Mouse (Mus musculus): ENCODE measurements around the gene Edem1. TPM values are rescaled to one million over a fixed set of nuclear protein-coding genes. Genes with fewer than 3 reads are reported as not detected.

Edem1 gene
- polyA plus RNA-seq, 1 experiment from 2014 or later, result 7.3 TPM

GRCm38 (mm10) chr6:108824816-108825545 lies 3.5 kb upstream of the Edem1 start:
- Histone ChIP-seq H3K9me3 (ENCODE audit: control insufficient read depth, low read length) (no peaks in the 10 kb centered on the region), H3K4me1 (ENCODE audit: control insufficient read depth, insufficient read depth, low read length) (peaks cover 8% of the 10 kb centered on the region), H3K4me2 (ENCODE audit: low read length) (no peak overlapping the region), H3K27ac (replicated peaks; ENCODE audit: low read depth, low read length) (no peak overlapping the region), H3K4me3 (replicated peaks; ENCODE audit: low read depth, low read length) (no peak overlapping the region), H3K9ac (replicated peaks; ENCODE audit: low read length) (no peak overlapping the region), H3K36me3 (ENCODE audit: control insufficient read depth, insufficient read depth, low read length) (peaks cover 41% of the 10 kb centered on the region), H3K27me3 (ENCODE audit: control insufficient read depth, insufficient read depth, low read length) (no peaks in the 10 kb centered on the region)
- DNase-seq (no peak), ATAC-seq (ENCODE audit: low FRiP score, low TSS enrichment) (no peak)
- WGBS, result 85% methylated on average over 7 of the region's 7 CpGs

- Histone ChIP-seq H3K4me3 (replicated peaks; ENCODE audit: low read depth, low read length) (no peak overlapping the region), H3K9me3 (ENCODE audit: control insufficient read depth, low read length) (no peaks in the 10 kb centered on the region), H3K27ac (replicated peaks; ENCODE audit: low read depth, low read length) (no peak overlapping the region), H3K36me3 (ENCODE audit: control insufficient read depth, insufficient read depth, low read length) (peaks cover 32% of the 10 kb centered on the region), H3K4me1 (ENCODE audit: control insufficient read depth, insufficient read depth, low read length) (peaks cover 11% of the 10 kb centered on the region), H3K4me2 (ENCODE audit: low read length) (no peak overlapping the region), H3K9ac (replicated peaks; ENCODE audit: low read length) (no peak overlapping the region), H3K27me3 (ENCODE audit: control insufficient read depth, insufficient read depth, low read length) (no peaks in the 10 kb centered on the region)
- 78% methylated on average over 3 of the region's 3 CpGs for WGBS
- DNase-seq (no peak), ATAC-seq (ENCODE audit: low FRiP score, low TSS enrichment) (no peak)
These were observed 2.4 kb upstream of the Edem1 start for GRCm38 (mm10) chr6:108826070-108826469.

- H3K9ac ChIP-seq (replicated peaks; ENCODE audit: low read length), result no peak overlapping the region
- no peaks in the 10 kb centered on the region for H3K9me3 ChIP-seq (ENCODE audit: control insufficient read depth, low read length)
- DNase-seq (peak; percentile 1), ATAC-seq (ENCODE audit: low FRiP score, low TSS enrichment) (no peak)
- no peaks in the 10 kb centered on the region for H3K27me3 ChIP-seq (ENCODE audit: control insufficient read depth, insufficient read depth, low read length)
- no peak overlapping the region for H3K4me3 ChIP-seq (replicated peaks; ENCODE audit: low read depth, low read length)
- peaks cover 18% of the 10 kb centered on the region for H3K36me3 ChIP-seq (ENCODE audit: control insufficient read depth, insufficient read depth, low read length)
- no peak overlapping the region for H3K27ac ChIP-seq (replicated peaks; ENCODE audit: low read depth, low read length)
- 23% methylated on average over 5 of the region's 5 CpGs for WGBS
- peak overlapping the region; percentile 82; the same call in 1 of the 2 replicates for H3K4me2 ChIP-seq (ENCODE audit: low read length)
- H3K4me1 ChIP-seq (ENCODE audit: control insufficient read depth, insufficient read depth, low read length), result peaks cover 11% of the 10 kb centered on the region
These were observed 1.0 kb upstream of the Edem1 start for GRCm38 (mm10) chr6:108827336-108827920.

- H3K27me3 ChIP-seq (ENCODE audit: control insufficient read depth, insufficient read depth, low read length), result no peaks in the 10 kb centered on the region
- no peaks in the 10 kb centered on the region for H3K9me3 ChIP-seq (ENCODE audit: control insufficient read depth, low read length)
- DNase-seq, result peak; percentile 71
- H3K4me1 ChIP-seq (ENCODE audit: control insufficient read depth, insufficient read depth, low read length), result peaks cover 11% of the 10 kb centered on the region
- peaks cover 4% of the 10 kb centered on the region; the same call in 1 of the 2 replicates for H3K36me3 ChIP-seq (ENCODE audit: control insufficient read depth, insufficient read depth, low read length)
- peak overlapping the region; percentile 92 for H3K4me3 ChIP-seq (replicated peaks; ENCODE audit: low read depth, low read length)
- peak overlapping the region; percentile 82 for H3K4me2 ChIP-seq (ENCODE audit: low read length)
- WGBS, result under 1% methylated on average over 56 of the region's 56 CpGs
- peak; percentile 57 for ATAC-seq (ENCODE audit: low FRiP score, low TSS enrichment)
- peak overlapping the region; percentile 79 for H3K9ac ChIP-seq (replicated peaks; ENCODE audit: low read length)
- peak overlapping the region; percentile 78 for H3K27ac ChIP-seq (replicated peaks; ENCODE audit: low read depth, low read length)
These were observed 431 bp downstream of the Edem1 start for GRCm38 (mm10) chr6:108828872-108829271.

- H3K9me3 ChIP-seq (ENCODE audit: control insufficient read depth, low read length), result no peaks in the 10 kb centered on the region
- H3K4me1 ChIP-seq (ENCODE audit: control insufficient read depth, insufficient read depth, low read length), result peaks cover 11% of the 10 kb centered on the region
- H3K27me3 ChIP-seq (ENCODE audit: control insufficient read depth, insufficient read depth, low read length), result no peaks in the 10 kb centered on the region
- 28% methylated on average over 22 of the region's 22 CpGs for WGBS
- H3K36me3 ChIP-seq (ENCODE audit: control insufficient read depth, insufficient read depth, low read length), result no peaks in the 10 kb centered on the region
- H3K27ac ChIP-seq (replicated peaks; ENCODE audit: low read depth, low read length), result no peak overlapping the region
- no peak for ATAC-seq (ENCODE audit: low FRiP score, low TSS enrichment)
- H3K4me2 ChIP-seq (ENCODE audit: low read length), result peak overlapping the region; percentile 82
- H3K9ac ChIP-seq (replicated peaks; ENCODE audit: low read length), result peak overlapping the region; percentile 79
- H3K4me3 ChIP-seq (replicated peaks; ENCODE audit: low read depth, low read length), result peak overlapping the region; percentile 92
- DNase-seq, result peak; percentile 35
These were observed 1.2 kb downstream of the Edem1 start for GRCm38 (mm10) chr6:108829386-108830370.

- no peak for DNase-seq
- no peaks in the 10 kb centered on the region for H3K27me3 ChIP-seq (ENCODE audit: control insufficient read depth, insufficient read depth, low read length)
- no peak overlapping the region for H3K27ac ChIP-seq (replicated peaks; ENCODE audit: low read depth, low read length)
- no peaks in the 10 kb centered on the region for H3K9me3 ChIP-seq (ENCODE audit: control insufficient read depth, low read length)
- peaks cover 11% of the 10 kb centered on the region for H3K4me1 ChIP-seq (ENCODE audit: control insufficient read depth, insufficient read depth, low read length)
- H3K9ac ChIP-seq (replicated peaks; ENCODE audit: low read length), result no peak overlapping the region
- 86% methylated on average over 1 of the region's 1 CpGs for WGBS
- 0 out of 2 replicates have a peak, but pooled peaks cover 4% of the 10 kb centered on the region for H3K36me3 ChIP-seq (ENCODE audit: control insufficient read depth, insufficient read depth, low read length)
- no peak for ATAC-seq (ENCODE audit: low FRiP score, low TSS enrichment)
- H3K4me2 ChIP-seq (ENCODE audit: low read length), result no peak overlapping the region
- H3K4me3 ChIP-seq (replicated peaks; ENCODE audit: low read depth, low read length), result no peak overlapping the region
These were observed 3.7 kb downstream of the Edem1 start for GRCm38 (mm10) chr6:108832170-108832569.

- no peak for ATAC-seq (ENCODE audit: low FRiP score, low TSS enrichment)
- WGBS, result 89% methylated on average over 6 of the region's 6 CpGs
These were observed 4.5 kb downstream of the Edem1 start for GRCm38 (mm10) chr6:108832989-108833388.

GRCm38 (mm10) chr6:108833963-108834697 lies 5.7 kb downstream of the Edem1 start:
- peaks cover 11% of the 10 kb centered on the region for H3K4me1 ChIP-seq (ENCODE audit: control insufficient read depth, insufficient read depth, low read length)
- WGBS, result 92% methylated on average over 8 of the region's 8 CpGs
- DNase-seq, result no peak

More at GRCm38 (mm10) chr6:108832989-108833388, 4.5 kb downstream of the Edem1 start:
- Histone ChIP-seq H3K27me3 (ENCODE audit: control insufficient read depth, insufficient read depth, low read length) (no peaks in the 10 kb centered on the region), H3K4me2 (ENCODE audit: low read length) (no peak overlapping the region), H3K9ac (replicated peaks; ENCODE audit: low read length) (no peak overlapping the region), H3K4me1 (ENCODE audit: control insufficient read depth, insufficient read depth, low read length) (peaks cover 11% of the 10 kb centered on the region), H3K27ac (replicated peaks; ENCODE audit: low read depth, low read length) (no peak overlapping the region), H3K4me3 (replicated peaks; ENCODE audit: low read depth, low read length) (no peak overlapping the region), H3K36me3 (ENCODE audit: control insufficient read depth, insufficient read depth, low read length) (peaks cover 11% of the 10 kb centered on the region), H3K9me3 (ENCODE audit: control insufficient read depth, low read length) (no peaks in the 10 kb centered on the region)
- no peak for DNase-seq

More at GRCm38 (mm10) chr6:108833963-108834697, 5.7 kb downstream of the Edem1 start:
- no peak overlapping the region for H3K4me2 ChIP-seq (ENCODE audit: low read length)
- H3K27me3 ChIP-seq (ENCODE audit: control insufficient read depth, insufficient read depth, low read length), result no peaks in the 10 kb centered on the region
- no peak for ATAC-seq (ENCODE audit: low FRiP score, low TSS enrichment)
- peaks cover 12% of the 10 kb centered on the region for H3K36me3 ChIP-seq (ENCODE audit: control insufficient read depth, insufficient read depth, low read length)
- no peak overlapping the region for H3K27ac ChIP-seq (replicated peaks; ENCODE audit: low read depth, low read length)
- no peaks in the 10 kb centered on the region for H3K9me3 ChIP-seq (ENCODE audit: control insufficient read depth, low read length)
- no peak overlapping the region for H3K4me3 ChIP-seq (replicated peaks; ENCODE audit: low read depth, low read length)
- H3K9ac ChIP-seq (replicated peaks; ENCODE audit: low read length), result no peak overlapping the region
